Mouse (Mus musculus): ENCODE data around the gene Pip5kl1. TPM values are rescaled to one million over a fixed set of nuclear protein-coding genes. Genes with fewer than 3 reads are reported as not detected.

Pip5kl1 gene
- total RNA-seq (2021), result 1 to 10 TPM; 4.4 to 7.2 TPM
- long read RNA-seq, experiment 1, partial matches to known transcripts, result 0 of 2 reads
- long read RNA-seq, experiment 1, other reads (novel, unspliced or antisense), result 1 of 2 reads
- long read RNA-seq, experiment 2, transcript Pip5kl1-201 (10 exons, 1,577 nt), result major isoform, 5 of 5 reads
- long read RNA-seq, experiment 2, partial matches to known transcripts, result 0 of 5 reads
- long read RNA-seq, experiment 2, other reads (novel, unspliced or antisense), result 0 of 5 reads

DNA sequence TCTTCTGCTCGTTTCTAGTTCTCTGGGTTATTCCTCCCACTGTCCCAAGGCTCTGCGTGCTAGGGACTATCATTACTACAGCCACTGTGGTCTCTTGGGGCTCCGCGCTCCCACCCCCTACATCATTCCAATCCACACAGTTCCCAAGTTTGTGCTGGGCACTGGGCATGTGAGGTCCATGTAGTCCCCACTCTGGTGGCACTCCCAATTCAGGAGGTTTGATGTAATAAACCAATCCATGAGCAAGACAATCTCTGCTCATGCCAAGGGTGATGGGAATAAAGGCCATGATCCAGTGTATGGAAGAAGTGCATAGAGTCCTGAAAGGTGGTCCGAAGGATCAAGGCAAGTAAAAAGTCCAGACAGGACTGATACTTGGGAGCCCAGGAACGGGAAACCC, at the start of gene Pip5kl1:
Pip5kl1 (plus strand) TSS at position 301 of the 400 bp plus-strand sequence.
- DNase-seq (ENCODE audit: low spot score in 2 of 2), result no peak

DNA sequence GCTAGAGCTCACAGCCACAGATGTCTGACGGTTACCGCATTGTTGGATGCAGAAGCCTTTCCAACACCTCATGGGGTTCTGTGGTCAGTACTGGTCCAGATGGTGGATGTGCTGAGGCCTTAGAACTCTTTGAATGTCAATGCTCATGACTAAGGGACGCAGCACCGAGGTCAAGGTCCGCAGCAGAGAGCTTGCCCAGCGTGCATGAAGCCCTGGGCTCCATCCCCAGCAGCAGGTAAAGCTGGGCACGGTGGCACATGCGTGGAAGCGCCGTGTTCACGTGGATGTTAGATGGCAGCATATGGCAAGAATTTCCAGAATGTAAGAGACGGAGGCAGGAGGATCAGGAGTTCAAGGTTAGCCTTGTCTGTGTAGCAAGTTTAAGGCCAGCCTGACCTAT, 48.8 kb upstream of the Pip5kl1 start:
- no peak for DNase-seq (ENCODE audit: low spot score in 2 of 2)

GRCm38 (mm10) chr2:32527468-32527966, 47.1 kb upstream of the Pip5kl1 start:
- no peak for DNase-seq (ENCODE audit: low spot score in 2 of 2)

DNA sequence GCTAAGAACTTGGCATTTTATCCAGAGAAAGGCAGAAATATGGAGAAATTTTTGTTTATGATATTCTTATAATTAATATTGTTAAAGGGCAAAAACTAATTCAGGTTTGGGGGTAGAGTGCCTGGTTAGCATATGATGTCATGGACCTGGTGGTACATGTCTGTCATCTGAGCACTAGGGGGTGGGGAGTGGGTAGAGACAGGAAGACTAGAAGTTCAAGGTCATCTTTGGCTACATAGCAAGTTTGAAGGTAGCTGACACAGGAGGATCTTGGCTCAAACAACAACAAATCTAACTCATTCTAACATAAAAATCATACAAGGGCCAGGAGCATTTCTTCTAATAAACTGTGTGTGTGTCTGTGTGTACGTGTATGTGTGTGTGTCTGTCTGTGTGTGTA, 46.3 kb upstream of the Pip5kl1 start:
- no peak for DNase-seq (ENCODE audit: low spot score in 2 of 2)

DNA sequence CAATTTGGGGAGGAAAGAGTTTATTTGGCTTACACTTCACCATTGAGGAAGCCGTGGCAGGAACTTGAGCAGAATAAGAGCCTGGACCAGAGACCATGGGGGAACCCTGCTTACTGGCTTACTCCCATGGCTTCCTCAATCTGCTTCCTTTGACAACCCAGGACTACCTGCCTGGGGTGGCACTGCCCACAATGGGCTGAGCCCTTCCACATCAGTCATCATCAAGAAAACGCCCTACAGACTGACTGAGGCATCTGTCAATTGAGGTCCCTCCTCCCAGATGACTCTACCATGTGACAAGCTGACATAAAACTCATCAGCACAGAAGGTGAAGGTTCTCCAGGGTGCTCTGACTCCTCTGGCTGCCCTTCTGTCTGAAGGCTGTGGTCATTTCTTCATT, 44.1 kb upstream of the Pip5kl1 start:
- DNase-seq (ENCODE audit: low spot score in 2 of 2), result no peak

DNA sequence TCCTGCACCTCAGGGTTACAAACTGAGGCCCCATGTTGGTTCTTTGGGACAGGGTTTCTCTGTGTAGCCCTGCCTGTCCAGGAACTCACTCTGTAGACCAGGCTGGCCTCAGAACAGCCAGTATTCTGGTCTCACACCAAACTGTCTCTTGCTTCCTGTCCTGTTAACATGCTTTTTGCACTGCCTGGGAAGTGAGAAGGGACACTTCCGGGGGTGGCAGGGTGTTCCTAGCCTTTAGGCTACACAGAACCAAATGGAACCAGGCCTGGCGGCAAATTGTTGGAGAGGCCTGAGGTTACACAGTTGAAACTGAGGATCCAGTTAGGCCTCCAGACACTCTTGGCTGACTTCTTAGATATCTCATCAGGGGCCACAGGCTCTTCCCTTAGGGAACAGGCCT, 41.4 kb upstream of the Pip5kl1 start:
- DNase-seq (ENCODE audit: low spot score in 2 of 2), result no peak

DNA sequence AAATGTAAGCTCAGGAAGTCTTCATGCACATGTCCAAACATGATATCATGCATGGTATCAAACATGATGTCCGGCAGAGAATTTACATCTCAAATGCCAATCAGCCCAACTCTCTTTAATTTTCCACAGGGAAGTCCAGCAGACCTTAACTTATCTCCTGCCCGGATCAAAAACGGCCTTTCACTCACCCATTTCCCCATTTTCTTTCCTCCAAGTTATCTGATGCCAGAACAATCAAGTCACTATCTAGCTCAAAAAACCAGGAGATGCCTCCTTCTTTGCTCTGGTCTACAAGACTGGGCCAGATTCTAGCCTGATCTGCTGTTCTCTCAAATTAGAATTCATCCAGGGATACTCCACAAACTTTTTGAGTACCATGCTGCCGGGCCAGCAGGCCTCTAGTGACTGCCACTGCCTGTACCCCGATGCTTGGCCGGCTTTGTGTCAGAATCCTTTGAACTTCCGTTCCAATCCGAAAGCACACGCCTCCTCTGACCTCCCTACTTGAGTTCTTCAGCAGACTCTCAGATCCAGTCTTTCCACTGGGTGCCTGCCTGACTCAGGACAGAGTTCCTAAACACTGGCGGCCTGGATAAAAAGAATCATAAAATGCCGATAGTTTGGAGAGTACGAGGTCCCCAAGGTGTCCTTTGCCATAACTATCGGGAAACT, 40.4 kb upstream of the Pip5kl1 start:
- no peak for DNase-seq (ENCODE audit: low spot score in 2 of 2)

DNA sequence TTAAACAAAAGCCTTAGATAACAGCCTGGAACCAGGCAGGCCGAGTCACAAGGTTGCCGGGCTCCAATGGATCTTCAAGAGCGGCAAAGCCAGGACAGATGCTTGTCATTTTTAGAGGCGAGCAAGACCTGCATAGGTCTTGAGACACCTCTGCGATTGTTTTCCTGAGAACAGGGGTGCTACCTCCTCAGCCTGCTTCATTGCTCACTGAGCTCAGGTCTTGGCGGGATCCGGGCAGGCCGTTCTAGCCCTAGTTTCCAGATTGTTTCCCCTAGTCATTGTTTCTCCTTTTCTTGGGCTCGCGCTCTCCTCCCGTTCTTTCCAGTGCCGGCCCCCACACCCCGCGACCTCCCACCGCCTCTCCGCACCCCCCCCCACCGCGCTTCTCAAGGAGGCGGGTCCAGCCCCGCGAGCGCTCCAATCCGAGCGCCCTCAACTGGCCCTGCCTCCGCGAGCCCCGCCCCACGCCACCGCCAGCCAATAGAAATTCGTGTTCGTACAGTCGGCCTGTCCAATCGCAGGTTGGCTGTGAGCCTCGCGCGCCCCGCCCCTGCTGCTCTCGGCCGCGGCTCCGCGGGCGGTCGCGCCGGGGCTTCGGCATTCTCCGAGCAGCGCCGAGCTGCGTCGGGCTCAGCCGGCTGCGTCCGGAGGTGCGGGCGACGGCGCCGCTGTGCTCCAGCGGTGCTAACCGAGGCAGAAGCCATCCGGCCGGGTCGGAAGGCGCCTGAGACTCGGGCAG, 39.7 kb upstream of the Pip5kl1 start, which contains the start of gene Fam102a:
Fam102a (plus strand) TSS at position 600 of the 739 bp plus-strand sequence.
- peak; percentile 98 to 99 for DNase-seq (ENCODE audit: low spot score in 2 of 2)

- DNase-seq (ENCODE audit: low spot score in 2 of 2), result peak; percentile 43 to 53
Measured at GRCm38 (mm10) chr2:32535501-32535991, 39.1 kb upstream of the Pip5kl1 start.

DNA sequence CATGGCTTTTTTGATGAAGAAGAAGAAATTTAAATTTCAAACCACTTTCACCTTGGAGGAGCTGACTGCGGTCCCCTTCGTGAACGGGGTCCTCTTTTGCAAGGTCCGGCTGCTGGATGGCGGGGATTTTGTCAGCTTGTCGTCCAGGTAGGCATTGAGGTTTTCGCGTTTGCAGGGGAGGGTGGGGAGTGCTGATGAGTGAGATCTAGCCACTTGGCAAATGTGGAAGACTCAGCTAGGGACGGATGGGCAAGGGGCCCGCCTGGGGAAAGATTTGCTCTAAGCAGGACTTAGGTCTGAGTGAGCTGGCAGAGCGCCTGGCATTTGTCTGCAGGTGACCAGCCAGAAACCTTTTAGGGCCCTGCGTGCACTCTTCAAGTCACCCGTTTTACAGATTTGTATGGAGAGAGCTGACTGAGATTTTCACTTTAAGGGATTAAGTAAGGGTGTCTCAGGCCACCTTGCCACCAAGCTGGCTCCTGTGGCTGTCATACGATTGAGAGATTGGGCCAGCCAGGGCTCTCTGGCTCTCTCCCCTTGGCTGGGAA, 38.4 kb upstream of the Pip5kl1 start:
- no peak for DNase-seq (ENCODE audit: low spot score in 2 of 2)

- DNase-seq (ENCODE audit: low spot score in 2 of 2), result peak; percentile 51 to 59
Measured at GRCm38 (mm10) chr2:32536634-32537359, 37.8 kb upstream of the Pip5kl1 start.

- DNase-seq (ENCODE audit: low spot score in 2 of 2), result no peak
Measured at GRCm38 (mm10) chr2:32537360-32537905, 37.2 kb upstream of the Pip5kl1 start.

DNA sequence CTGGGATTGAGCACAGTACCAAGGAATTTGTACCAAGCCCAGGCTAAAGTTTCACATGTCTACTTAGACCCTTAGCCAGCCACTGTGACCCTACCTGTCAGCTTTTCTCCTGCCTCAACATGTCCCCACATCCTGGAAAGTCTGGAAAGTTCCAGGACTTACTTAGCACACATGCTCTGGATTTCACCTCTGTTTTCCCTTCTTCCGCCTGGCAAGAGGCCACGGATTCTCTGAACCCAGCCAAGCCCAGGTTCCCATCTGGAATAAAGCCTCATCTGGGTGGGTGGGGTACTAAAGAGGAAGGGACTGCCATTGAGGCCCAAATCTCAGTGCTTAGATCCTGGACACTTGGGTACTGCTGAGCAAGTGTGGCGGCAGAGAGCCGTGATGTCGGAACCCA, 36.7 kb upstream of the Pip5kl1 start:
- DNase-seq (ENCODE audit: low spot score in 2 of 2), result no peak

GRCm38 (mm10) chr2:32538461-32538860, 36.1 kb upstream of the Pip5kl1 start:
- DNase-seq (ENCODE audit: low spot score in 2 of 2), result no peak

- no peak for DNase-seq (ENCODE audit: low spot score in 2 of 2)
Measured at GRCm38 (mm10) chr2:32539452-32539981, 35.1 kb upstream of the Pip5kl1 start.

DNA sequence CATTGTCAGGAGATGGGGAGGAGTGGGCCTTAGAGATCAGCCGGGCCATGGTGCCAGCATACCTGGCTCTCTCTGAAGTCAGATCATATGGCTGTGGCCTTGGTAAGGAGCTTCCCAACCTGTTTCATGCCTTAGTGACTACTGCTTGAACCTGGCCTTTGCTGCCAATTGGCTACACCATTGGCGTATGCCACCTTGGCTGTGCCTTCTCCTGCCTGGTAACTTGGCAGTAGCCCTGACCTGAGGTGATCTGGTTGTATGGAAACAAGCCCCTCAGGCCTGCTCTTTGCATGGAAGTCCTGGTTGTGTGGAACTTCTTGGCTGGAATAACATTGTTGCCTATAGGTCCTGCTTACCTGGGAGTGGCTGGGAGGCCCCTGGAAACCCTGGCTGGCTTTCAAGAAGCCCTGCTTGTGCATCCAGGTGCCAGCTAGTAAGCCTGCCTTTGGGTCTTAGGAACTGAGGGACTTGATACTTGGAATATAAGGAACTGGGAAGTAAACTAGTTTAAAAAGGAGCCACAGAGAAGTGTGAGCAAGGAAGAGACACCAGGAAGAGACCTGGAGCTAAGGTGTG, 33.2 kb upstream of the Pip5kl1 start:
- DNase-seq (ENCODE audit: low spot score in 2 of 2), result no peak

DNA sequence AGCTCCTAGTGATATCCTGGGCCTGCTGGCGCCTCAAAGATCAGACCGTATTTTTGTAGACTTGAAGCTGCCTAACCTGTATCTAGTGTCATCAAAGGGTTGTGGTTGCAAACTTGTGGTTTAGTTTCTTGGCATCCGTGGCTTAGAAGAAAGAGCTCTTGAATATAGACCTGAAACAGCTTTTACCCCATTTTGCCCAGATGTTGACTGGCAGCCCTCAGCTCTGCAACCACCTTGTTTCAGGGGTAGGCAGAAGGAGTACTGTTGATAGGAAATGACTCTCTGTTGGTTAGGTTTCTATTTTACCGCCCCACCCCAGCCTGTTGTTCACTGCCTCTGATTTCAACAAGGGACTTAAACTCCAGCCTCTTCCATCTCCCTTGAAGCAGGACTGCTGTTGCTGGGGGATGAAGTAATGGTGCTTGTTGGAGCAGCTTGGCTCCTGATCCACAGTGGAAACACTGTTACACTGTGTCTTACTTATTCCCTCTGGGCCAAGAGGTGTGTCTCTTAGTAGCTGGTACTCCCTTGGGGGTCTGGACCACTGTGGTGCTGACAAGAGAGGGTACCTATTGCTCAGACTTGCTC, 32.5 kb upstream of the Pip5kl1 start:
- DNase-seq (ENCODE audit: low spot score in 2 of 2), result no peak

DNA sequence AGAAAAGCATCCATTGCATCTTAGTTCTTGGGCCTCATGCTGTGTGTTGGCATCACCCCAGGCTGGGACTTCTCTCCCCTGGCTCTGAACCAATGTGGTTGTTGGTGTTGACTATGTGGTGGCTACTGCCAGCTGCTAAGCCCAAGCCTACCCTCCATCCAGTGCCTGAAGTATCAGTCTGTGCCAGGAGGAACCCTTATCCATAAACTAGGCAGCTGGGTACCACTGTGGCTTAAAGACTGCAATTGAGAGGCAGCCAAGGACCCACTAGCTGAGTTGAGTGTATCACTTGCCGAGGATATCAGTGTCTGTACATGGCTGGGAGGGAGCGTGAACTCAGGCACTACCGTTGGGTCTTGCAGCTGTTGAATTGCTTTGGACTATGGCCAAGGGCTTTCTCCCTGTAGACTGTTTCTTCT, 31.6 kb upstream of the Pip5kl1 start:
- peak in 1 of 2 experiments; percentile 48 for DNase-seq (ENCODE audit: low spot score in 2 of 2)

DNA sequence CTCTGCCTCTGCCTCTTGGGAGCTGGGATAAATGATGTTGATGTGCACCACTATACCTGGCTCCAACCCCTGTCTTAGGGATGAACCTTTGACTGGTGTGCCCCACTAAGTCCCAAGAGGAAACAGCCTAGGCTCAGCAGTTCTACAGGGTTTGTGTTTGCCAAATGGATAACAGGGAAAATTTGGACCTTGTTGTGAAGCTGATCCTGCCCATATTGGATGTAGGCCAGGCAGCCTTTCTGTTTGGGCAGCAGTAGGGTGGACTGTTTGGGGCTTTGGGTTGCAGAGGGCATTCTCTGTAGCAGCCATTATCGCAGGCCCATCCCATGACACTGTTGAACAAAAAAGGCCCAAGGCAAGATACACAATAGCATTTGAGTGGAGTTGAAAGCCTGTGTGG, 27.6 kb upstream of the Pip5kl1 start:
- no peak for DNase-seq (ENCODE audit: low spot score in 2 of 2)

All from layer of hippocampus, postnatal 14 days (tissue).